Mouse (Mus musculus): ENCODE data around the gene Zfp706. TPM values are rescaled to one million over a fixed set of nuclear protein-coding genes. Genes with fewer than 3 reads are reported as not detected.
A peak's percentile ranks its signal among the peaks of the same experiment; 100 is the strongest.
"Not testable (repeated sequence)": the region's sequence is repeated elsewhere in the genome, so short reads cannot be mapped to it uniquely, and the experiment has no call there.

The Zfp706 gene
- polyA plus RNA-seq, 1 experiment from 2014 or later = 353 TPM

DNA sequence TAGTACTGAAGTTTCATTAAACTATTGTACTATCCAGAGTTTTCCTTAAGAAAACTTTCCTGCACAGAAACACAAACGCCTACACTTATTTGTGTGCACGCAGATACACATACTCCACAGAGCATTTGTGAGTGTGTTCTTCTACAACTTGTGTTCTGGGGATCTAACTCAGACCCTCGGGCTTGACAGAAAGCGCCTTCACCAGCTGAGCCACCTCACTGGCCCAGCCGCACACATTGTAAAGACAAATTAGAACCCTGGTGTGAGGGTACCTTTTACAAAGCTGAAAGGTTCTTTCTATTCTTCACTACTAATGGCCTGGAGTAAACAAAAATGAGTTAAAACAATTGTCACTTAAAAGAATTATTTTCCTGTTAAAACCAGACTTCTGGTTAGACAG lies 2.7 kb downstream of the Zfp706 start:
- peaks cover 19% of the 10 kb centered on the region for H3K4me1 ChIP-seq (ENCODE audit: control insufficient read depth, insufficient read depth, low read length)
- no peak for DNase-seq (ENCODE audit: low spot score)
- no peak for ATAC-seq
- no peaks in the 10 kb centered on the region for H3K27me3 ChIP-seq (replicated peaks; ENCODE audit: control insufficient read depth, insufficient read depth, low read length)
- H3K4me3 ChIP-seq (ENCODE audit: low read depth, low read length) = no peak overlapping the region
- H3K36me3 ChIP-seq (ENCODE audit: control insufficient read depth, insufficient read depth, low read length) = peaks cover 30% of the 10 kb centered on the region
- H3K4me2 ChIP-seq (ENCODE audit: low read length) = peak overlapping the region; percentile 63; the same call in 1 of the 2 replicates
- 51% methylated on average over 5 of the region's 5 CpGs for WGBS
- H3K27ac ChIP-seq (ENCODE audit: low read depth, low read length) = no peak overlapping the region
- H3K9me3 ChIP-seq (replicated peaks; ENCODE audit: control insufficient read depth, low read length) = no peaks in the 10 kb centered on the region
- 0 out of 2 replicates have a peak overlapping the region, but pooled peaks have one; percentile 5 for H3K9ac ChIP-seq (ENCODE audit: low read length)

DNA sequence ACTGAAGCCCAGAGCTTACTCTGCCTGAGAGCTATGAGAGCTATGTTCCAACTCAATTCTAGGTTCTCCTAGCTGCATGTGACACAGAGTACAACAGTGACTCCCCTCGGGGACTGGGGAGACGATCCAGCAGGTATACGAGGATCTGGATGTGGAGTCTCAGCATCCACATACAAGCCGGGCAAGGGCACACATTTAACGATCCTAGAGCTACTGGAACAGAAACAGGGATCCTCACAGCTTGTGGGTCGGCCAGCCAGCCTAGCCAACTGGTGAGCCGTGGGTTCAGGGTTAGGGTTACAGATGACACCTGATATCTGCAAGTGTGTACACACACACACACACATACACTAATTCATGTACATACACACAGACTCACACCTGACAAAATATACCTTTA lies 5.3 kb downstream of the Zfp706 start:
- Histone ChIP-seq H3K4me1 (ENCODE audit: control insufficient read depth, insufficient read depth, low read length) (peaks cover 13% of the 10 kb centered on the region), H3K4me2 (ENCODE audit: low read length) (no peak overlapping the region), H3K9ac (ENCODE audit: low read length) (no peak overlapping the region), H3K27ac (ENCODE audit: low read depth, low read length) (no peak overlapping the region), H3K36me3 (ENCODE audit: control insufficient read depth, insufficient read depth, low read length) (peaks cover 53% of the 10 kb centered on the region), H3K27me3 (replicated peaks; ENCODE audit: control insufficient read depth, insufficient read depth, low read length) (no peaks in the 10 kb centered on the region), H3K9me3 (replicated peaks; ENCODE audit: control insufficient read depth, low read length) (0 out of 2 replicates have a peak, but pooled peaks cover 3% of the 10 kb centered on the region), H3K4me3 (ENCODE audit: low read depth, low read length) (no peak overlapping the region)
- DNase-seq (ENCODE audit: low spot score) = no peak
- no peak for ATAC-seq
- 93% methylated on average over 7 of the region's 7 CpGs for WGBS

DNA sequence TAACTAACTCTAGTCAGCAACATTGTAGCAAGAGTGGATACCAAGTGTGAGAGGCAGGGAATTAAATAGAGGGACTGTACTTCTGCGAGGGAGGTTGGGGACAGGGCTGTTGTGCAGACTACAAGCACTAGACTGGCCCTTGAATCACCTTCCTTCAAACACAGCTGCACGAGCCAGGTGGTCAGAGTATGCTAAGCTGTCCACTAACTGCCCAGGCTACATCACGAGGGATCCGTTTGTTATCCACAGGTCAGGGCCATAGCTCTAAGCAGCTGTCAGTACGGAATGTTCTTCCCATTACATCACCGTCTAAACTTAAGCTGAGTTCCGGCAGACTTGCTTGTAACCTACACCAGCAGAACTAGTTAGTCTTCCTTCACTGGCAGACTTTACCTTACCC lies 8.0 kb downstream of the Zfp706 start:
- H3K9me3 ChIP-seq (replicated peaks; ENCODE audit: control insufficient read depth, low read length); H3K9ac ChIP-seq (ENCODE audit: low read length); ATAC-seq; H3K4me1 ChIP-seq (ENCODE audit: control insufficient read depth, insufficient read depth, low read length); DNase-seq (ENCODE audit: low spot score); H3K27me3 ChIP-seq (replicated peaks; ENCODE audit: control insufficient read depth, insufficient read depth, low read length); H3K27ac ChIP-seq (ENCODE audit: low read depth, low read length); H3K4me2 ChIP-seq (ENCODE audit: low read length); H3K4me3 ChIP-seq (ENCODE audit: low read depth, low read length): not testable (repeated sequence)
- WGBS = 92% methylated on average over 7 of the region's 7 CpGs
- peaks cover 55% of the 10 kb centered on the region for H3K36me3 ChIP-seq (ENCODE audit: control insufficient read depth, insufficient read depth, low read length)

DNA sequence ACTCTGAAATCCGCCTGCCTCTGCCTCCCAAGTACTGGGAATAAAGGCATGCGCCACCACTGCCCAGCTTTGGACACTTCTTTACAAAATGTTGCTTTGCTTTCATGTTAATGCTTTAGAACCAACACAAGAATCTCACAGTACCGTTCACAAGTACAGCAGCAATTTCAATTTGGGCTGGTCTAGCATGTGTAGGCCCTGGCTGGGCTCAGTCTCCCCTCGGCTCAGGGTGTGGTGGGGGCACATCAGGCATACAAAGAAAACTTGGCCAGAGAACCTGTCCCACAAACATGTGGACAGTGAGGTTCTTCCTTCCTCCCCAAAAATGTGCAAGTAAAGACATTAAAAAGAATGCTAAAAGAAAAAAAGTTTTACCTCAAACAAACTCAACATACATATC lies 12.4 kb downstream of the Zfp706 start:
- H3K9ac ChIP-seq (ENCODE audit: low read length) = no peak overlapping the region
- H3K27me3 ChIP-seq (replicated peaks; ENCODE audit: control insufficient read depth, insufficient read depth, low read length) = no peaks in the 10 kb centered on the region
- DNase-seq (ENCODE audit: low spot score) (no peak), ATAC-seq (no peak)
- no peak overlapping the region for H3K4me3 ChIP-seq (ENCODE audit: low read depth, low read length)
- H3K4me2 ChIP-seq (ENCODE audit: low read length) = no peak overlapping the region
- 0 out of 2 replicates have a peak, but pooled peaks cover 3% of the 10 kb centered on the region for H3K9me3 ChIP-seq (replicated peaks; ENCODE audit: control insufficient read depth, low read length)
- peaks cover 6% of the 10 kb centered on the region for H3K4me1 ChIP-seq (ENCODE audit: control insufficient read depth, insufficient read depth, low read length)
- WGBS = 90% methylated on average over 4 of the region's 4 CpGs
- no peak overlapping the region for H3K27ac ChIP-seq (ENCODE audit: low read depth, low read length)
- H3K36me3 ChIP-seq (ENCODE audit: control insufficient read depth, insufficient read depth, low read length) = peaks cover 28% of the 10 kb centered on the region

DNA sequence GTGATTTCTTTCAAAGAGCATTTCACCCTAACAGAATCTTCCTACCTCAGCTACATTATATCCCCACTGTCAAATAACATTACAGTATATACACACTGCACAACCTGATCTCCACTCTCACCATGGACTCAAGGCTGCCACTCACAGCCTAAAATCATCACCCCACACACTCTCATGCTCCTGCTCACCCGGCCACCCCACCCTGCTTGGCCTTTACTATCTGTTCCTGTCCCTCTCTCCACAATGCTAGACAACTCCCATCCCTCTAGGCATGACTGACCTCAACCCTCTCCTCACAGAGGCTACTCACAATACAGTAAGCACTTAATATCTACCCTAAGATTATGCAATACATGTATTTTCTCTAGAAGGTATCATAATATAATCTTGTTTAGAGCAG lies 12.9 kb downstream of the Zfp706 start:
- no peak for DNase-seq (ENCODE audit: low spot score)
- peaks cover 23% of the 10 kb centered on the region for H3K36me3 ChIP-seq (ENCODE audit: control insufficient read depth, insufficient read depth, low read length)
- H3K4me2 ChIP-seq (ENCODE audit: low read length) = no peak overlapping the region
- no peak overlapping the region for H3K9ac ChIP-seq (ENCODE audit: low read length)
- peaks cover 6% of the 10 kb centered on the region for H3K4me1 ChIP-seq (ENCODE audit: control insufficient read depth, insufficient read depth, low read length)
- H3K4me3 ChIP-seq (ENCODE audit: low read depth, low read length) = no peak overlapping the region
- WGBS = 79% methylated on average over 1 of the region's 1 CpGs
- no peaks in the 10 kb centered on the region for H3K27me3 ChIP-seq (replicated peaks; ENCODE audit: control insufficient read depth, insufficient read depth, low read length)
- 0 out of 2 replicates have a peak, but pooled peaks cover 3% of the 10 kb centered on the region for H3K9me3 ChIP-seq (replicated peaks; ENCODE audit: control insufficient read depth, low read length)
- no peak for ATAC-seq
- no peak overlapping the region for H3K27ac ChIP-seq (ENCODE audit: low read depth, low read length)

DNA sequence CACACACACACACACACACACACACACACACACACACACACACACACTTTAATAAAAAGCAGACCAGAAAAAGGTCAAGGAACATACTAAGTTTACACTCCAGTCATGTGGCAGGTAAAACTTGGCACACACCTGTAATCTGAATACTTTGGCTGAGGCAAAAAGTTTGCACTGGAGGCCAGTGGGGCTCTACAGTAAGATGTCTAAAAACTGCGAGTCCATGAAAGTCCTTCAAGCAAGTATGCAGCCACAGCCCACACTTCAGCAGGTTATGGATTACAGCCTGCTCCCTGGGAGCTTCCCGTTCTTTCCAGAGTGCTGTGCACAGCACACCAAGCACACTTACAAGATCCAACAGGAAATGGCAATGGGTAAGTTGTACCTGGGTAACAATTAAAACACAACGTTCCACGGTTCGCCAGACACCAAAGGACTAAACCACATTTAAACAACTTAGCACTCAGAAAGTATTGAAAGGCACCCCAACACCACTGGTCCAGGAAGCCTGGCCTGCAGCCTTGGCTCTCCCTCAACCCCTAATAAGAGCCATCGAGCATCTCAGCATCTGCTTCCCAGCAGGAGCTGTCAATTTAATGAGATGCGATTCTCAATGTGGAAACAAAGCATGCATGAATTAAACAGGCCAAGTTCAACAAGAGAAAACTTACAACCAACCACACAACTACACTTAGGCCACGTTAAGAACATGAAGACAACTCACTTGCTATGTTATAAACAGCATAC lies 14.0 kb downstream of the Zfp706 start:
- 15% methylated on average over 8 of the region's 8 CpGs for WGBS
- peak; percentile 68 for DNase-seq (ENCODE audit: low spot score)
- peak; percentile 78 for ATAC-seq

DNA sequence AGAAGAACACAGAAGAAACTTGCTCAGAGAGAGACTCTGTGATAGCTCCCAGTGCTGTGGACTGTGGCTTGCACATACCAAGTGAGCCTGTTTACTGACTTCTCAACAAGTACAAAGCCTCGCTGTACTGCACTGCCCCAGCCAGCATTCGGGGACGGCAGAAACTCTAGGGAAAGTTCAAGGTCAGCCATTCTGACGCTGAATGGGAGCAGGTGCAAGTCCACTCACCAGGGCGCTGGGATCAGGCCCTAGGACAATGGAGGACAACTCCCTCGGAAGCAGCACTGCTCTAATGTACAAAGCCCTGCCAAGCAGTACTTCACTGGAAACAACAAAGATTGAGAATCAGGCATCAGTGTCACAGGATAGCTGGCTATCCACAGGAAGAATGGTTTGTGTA lies 16.2 kb downstream of the Zfp706 start:
- DNase-seq (ENCODE audit: low spot score) (no peak), ATAC-seq (no peak)
- Histone ChIP-seq H3K4me1 (ENCODE audit: control insufficient read depth, insufficient read depth, low read length) (peaks cover 11% of the 10 kb centered on the region), H3K4me2 (ENCODE audit: low read length) (no peak overlapping the region), H3K9ac (ENCODE audit: low read length) (no peak overlapping the region), H3K36me3 (ENCODE audit: control insufficient read depth, insufficient read depth, low read length) (no peaks in the 10 kb centered on the region), H3K9me3 (replicated peaks; ENCODE audit: control insufficient read depth, low read length) (no peaks in the 10 kb centered on the region), H3K4me3 (ENCODE audit: low read depth, low read length) (no peak overlapping the region), H3K27me3 (replicated peaks; ENCODE audit: control insufficient read depth, insufficient read depth, low read length) (no peaks in the 10 kb centered on the region), H3K27ac (ENCODE audit: low read depth, low read length) (no peak overlapping the region)
- WGBS = 59% methylated on average over 6 of the region's 6 CpGs

More for the DNA sequence above, 14.0 kb downstream of the Zfp706 start:
- no peaks in the 10 kb centered on the region for H3K27me3 ChIP-seq (replicated peaks; ENCODE audit: control insufficient read depth, insufficient read depth, low read length)
- no peak overlapping the region for H3K9ac ChIP-seq (ENCODE audit: low read length)
- no peak overlapping the region for H3K4me3 ChIP-seq (ENCODE audit: low read depth, low read length)
- H3K4me1 ChIP-seq (ENCODE audit: control insufficient read depth, insufficient read depth, low read length) = peaks cover 6% of the 10 kb centered on the region
- 0 out of 2 replicates have a peak, but pooled peaks cover 3% of the 10 kb centered on the region for H3K9me3 ChIP-seq (replicated peaks; ENCODE audit: control insufficient read depth, low read length)
- H3K36me3 ChIP-seq (ENCODE audit: control insufficient read depth, insufficient read depth, low read length) = peaks cover 15% of the 10 kb centered on the region
- no peak overlapping the region for H3K4me2 ChIP-seq (ENCODE audit: low read length)
- H3K27ac ChIP-seq (ENCODE audit: low read depth, low read length) = peak overlapping the region; percentile 21; the same call in 1 of the 2 replicates

DNA sequence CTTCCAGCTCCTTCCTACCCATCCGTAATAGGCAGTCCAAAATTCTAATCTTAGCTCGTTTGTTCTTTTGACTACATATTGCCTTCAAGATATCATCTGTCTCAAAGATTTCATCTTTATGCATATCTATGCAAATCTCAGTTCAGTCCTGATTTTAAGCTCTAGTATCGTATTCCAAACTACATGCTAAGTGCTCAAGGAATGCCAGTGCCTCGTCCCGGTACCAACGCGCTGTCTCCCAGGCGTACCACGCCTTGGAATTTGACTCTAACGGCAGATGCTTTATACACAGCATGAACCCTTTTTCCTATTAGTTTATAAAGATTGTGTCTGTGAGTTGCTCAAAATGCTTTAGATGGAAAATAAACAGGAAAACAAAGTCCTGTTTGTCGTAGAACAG lies 17.7 kb downstream of the Zfp706 start:
- WGBS = 89% methylated on average over 11 of the region's 11 CpGs

DNA sequence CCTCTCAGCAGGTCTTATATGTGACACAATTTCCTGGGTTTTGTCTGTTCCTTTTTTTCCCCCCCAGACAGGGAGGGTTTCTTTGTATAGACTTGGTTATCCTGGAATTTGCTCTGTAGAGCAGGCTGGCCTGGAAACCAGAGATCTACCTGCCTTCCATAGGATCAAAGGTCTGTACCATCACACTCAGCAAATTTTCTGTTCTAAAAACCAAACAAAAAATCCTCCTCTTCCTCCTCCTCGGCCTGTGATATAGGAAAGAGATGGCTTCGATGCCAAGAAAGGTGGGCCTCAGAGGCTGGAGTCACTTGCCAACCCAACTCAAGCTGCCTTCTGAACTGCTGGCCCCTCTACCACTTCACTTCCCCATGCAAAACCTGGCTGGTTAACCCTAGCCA lies 18.9 kb downstream of the Zfp706 start:
- no peak overlapping the region for H3K27ac ChIP-seq (ENCODE audit: low read depth, low read length)
- ATAC-seq (no peak), DNase-seq (ENCODE audit: low spot score) (no peak)
- H3K27me3 ChIP-seq (replicated peaks; ENCODE audit: control insufficient read depth, insufficient read depth, low read length) = no peaks in the 10 kb centered on the region
- no peak overlapping the region for H3K4me3 ChIP-seq (ENCODE audit: low read depth, low read length)
- H3K4me2 ChIP-seq (ENCODE audit: low read length) = no peak overlapping the region
- peaks cover 9% of the 10 kb centered on the region for H3K4me1 ChIP-seq (ENCODE audit: control insufficient read depth, insufficient read depth, low read length)
- no peaks in the 10 kb centered on the region for H3K9me3 ChIP-seq (replicated peaks; ENCODE audit: control insufficient read depth, low read length)
- no peaks in the 10 kb centered on the region for H3K36me3 ChIP-seq (ENCODE audit: control insufficient read depth, insufficient read depth, low read length)
- H3K9ac ChIP-seq (ENCODE audit: low read length) = no peak overlapping the region
- 89% methylated on average over 2 of the region's 2 CpGs for WGBS

More for the DNA sequence above, 17.7 kb downstream of the Zfp706 start:
- no peak overlapping the region for H3K4me3 ChIP-seq (ENCODE audit: low read depth, low read length)
- peaks cover 11% of the 10 kb centered on the region for H3K4me1 ChIP-seq (ENCODE audit: control insufficient read depth, insufficient read depth, low read length)
- no peaks in the 10 kb centered on the region for H3K27me3 ChIP-seq (replicated peaks; ENCODE audit: control insufficient read depth, insufficient read depth, low read length)
- H3K36me3 ChIP-seq (ENCODE audit: control insufficient read depth, insufficient read depth, low read length) = no peaks in the 10 kb centered on the region
- DNase-seq (ENCODE audit: low spot score) (no peak), ATAC-seq (no peak)
- no peak overlapping the region for H3K27ac ChIP-seq (ENCODE audit: low read depth, low read length)
- H3K9me3 ChIP-seq (replicated peaks; ENCODE audit: control insufficient read depth, low read length) = no peaks in the 10 kb centered on the region
- H3K9ac ChIP-seq (ENCODE audit: low read length) = no peak overlapping the region
- no peak overlapping the region for H3K4me2 ChIP-seq (ENCODE audit: low read length)
